Comparison of ENCODE assay signal across 9 mouse cellular contexts in the genomic region with DNA sequence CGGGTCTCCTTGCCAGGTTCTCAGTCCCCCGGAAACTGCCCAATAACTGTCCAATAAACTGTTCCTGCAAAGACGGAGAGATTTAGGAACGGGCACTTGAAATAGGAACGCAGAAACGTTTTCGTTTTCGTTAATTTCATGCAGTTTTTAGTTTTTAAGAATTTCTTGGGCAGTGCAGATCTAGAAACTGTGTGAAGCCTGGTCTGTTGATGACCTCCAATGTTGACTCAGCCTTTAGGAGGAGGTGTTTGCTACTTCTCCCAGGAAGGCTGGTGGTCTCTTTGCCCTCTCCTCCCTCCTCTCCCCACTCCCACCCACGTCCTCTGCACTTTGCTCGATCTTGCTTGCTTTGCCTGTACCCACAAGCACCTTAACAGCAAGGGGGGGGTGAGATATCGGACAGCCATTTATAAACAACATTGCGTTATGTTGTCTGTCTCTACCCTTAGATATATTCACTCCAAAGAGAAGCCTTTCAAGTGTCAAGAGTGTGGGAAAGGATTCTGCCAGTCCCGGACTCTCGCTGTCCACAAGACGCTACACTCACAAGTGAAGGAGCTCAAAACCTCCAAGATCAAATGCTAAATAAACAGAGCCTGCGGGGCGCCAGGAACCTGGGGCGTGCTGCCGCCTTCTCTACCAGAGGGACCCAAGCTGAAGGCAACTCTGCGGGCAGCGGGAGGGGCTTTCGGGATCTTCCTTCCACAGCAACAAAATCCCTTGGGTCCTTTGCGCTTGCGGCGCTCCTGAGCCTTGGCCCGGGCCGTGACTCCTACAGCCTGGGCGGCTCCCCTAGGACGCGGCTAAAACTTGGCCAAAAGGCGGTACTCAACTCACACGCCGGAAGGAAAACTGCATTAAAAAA. TPM values are rescaled to one million over a fixed set of nuclear protein-coding genes. Genes with fewer than 3 reads are reported as not detected.
DNase-seq lines count a peak whose midpoint lies in the region; ATAC-seq lines count a peak whose summit lies in the region.
"Had no signal": no experiment of that assay in that cellular context is flagged by ENCODE, and none has a peak within 500 bp of the region (broad histone marks: within the 10 kb centered on the region; RNA-seq: fewer than 3 reads in every experiment).

No protein-coding gene starts in this region.

- peaks cover 34% of the 10 kb centered on the region for H3K4me1 ChIP-seq in kidney, embryonic 16.5 days (ENCODE audit: insufficient read depth, low read length)
- H3K4me1 ChIP-seq in embryonic facial prominence, embryonic 10.5 days = peaks cover 52% of the 10 kb centered on the region
- peaks cover 16% of the 10 kb centered on the region; the same call in 1 of the 2 replicates for H3K4me1 ChIP-seq in midbrain, embryonic 16.5 days (ENCODE audit: control insufficient read depth, insufficient read depth, low read length)

- intact Hi-C loops in heart, postnatal 10 days (cut with DNase I) = loop anchor here (10.0 kb wide), 1 partner anchor 225 kb away; no protein-coding TSS in a partner anchor

- H3K27ac ChIP-seq in kidney, embryonic 16.5 days (ENCODE audit: low read length) = no peak overlapping the region
- H3K27ac ChIP-seq in embryonic facial prominence, embryonic 10.5 days (replicated peaks) = no peak overlapping the region
- no peak overlapping the region for H3K27ac ChIP-seq in midbrain, embryonic 16.5 days (ENCODE audit: low read length)

- no peak for ATAC-seq in kidney, embryonic 16.5 days (ENCODE audit: low FRiP score, low TSS enrichment)
- no peak for ATAC-seq in midbrain, embryonic 16.5 days

- peak overlapping the region; percentile 35 for H3K4me3 ChIP-seq in kidney, embryonic 16.5 days (ENCODE audit: low read length)
- peak overlapping the region; percentile 46 for H3K4me3 ChIP-seq in embryonic facial prominence, embryonic 10.5 days
- no peak overlapping the region for H3K4me3 ChIP-seq in midbrain, embryonic 16.5 days (ENCODE audit: low read depth, low read length)

- peak overlapping the region; percentile 45 for H3K4me2 ChIP-seq in kidney, embryonic 16.5 days (replicated peaks; ENCODE audit: low read depth, low read length)
- H3K4me2 ChIP-seq in midbrain, embryonic 16.5 days (ENCODE audit: low read length) = peak overlapping the region; percentile 10; the same call in 1 of the 2 replicates

- WGBS in kidney, embryonic 16.5 days = 5% methylated on average over 33 of the region's 33 CpGs
- under 1% methylated on average over 33 of the region's 33 CpGs for WGBS in embryonic facial prominence, embryonic 10.5 days
- WGBS in midbrain, embryonic 16.5 days = under 1% methylated on average over 33 of the region's 33 CpGs

- no peak overlapping the region; the same call in 1 of the 2 replicates for H3K9ac ChIP-seq in kidney, embryonic 16.5 days (replicated peaks; ENCODE audit: low read length)
- H3K9ac ChIP-seq in midbrain, embryonic 16.5 days (ENCODE audit: low read depth, low read length) = no peak overlapping the region

- no peaks in the 10 kb centered on the region for H3K36me3 ChIP-seq in kidney, embryonic 16.5 days (ENCODE audit: insufficient read depth, low read length)
- H3K36me3 ChIP-seq in embryonic facial prominence, embryonic 10.5 days (replicated peaks) = no peaks in the 10 kb centered on the region
- no peaks in the 10 kb centered on the region for H3K36me3 ChIP-seq in midbrain, embryonic 16.5 days (ENCODE audit: control insufficient read depth, insufficient read depth, low read length)

- no peaks in the 10 kb centered on the region for H3K9me3 ChIP-seq in kidney, embryonic 16.5 days (ENCODE audit: low read length)
- no peaks in the 10 kb centered on the region for H3K9me3 ChIP-seq in embryonic facial prominence, embryonic 10.5 days
- no peaks in the 10 kb centered on the region for H3K9me3 ChIP-seq in midbrain, embryonic 16.5 days (replicated peaks; ENCODE audit: control insufficient read depth, low read length, poor library complexity, severe bottlenecking)

- H3K27me3 ChIP-seq in kidney, embryonic 16.5 days (ENCODE audit: insufficient read depth, low read length) = peaks cover 72% of the 10 kb centered on the region
- peaks cover 95% of the 10 kb centered on the region for H3K27me3 ChIP-seq in embryonic facial prominence, embryonic 10.5 days (replicated peaks; ENCODE audit: low read depth, poor library complexity, severe bottlenecking)
- peaks cover 58% of the 10 kb centered on the region for H3K27me3 ChIP-seq in midbrain, embryonic 16.5 days (ENCODE audit: control insufficient read depth, insufficient read depth, low read depth, low read length)

- DNase-seq in kidney, adult 11 months = no peak
- peak; percentile 63 for DNase-seq in embryonic facial prominence, embryonic 10.5 days (ENCODE audit: low spot score)
- DNase-seq in heart, postnatal 10 days = peak; percentile 38 to 49
- DNase-seq in right cerebral cortex, postnatal 14 days = no peak
- DNase-seq in spleen, postnatal 10 days (ENCODE audit: low spot score in 2 of 2) = no peak
- no peak for DNase-seq in spleen, postnatal 36 days (ENCODE audit: low spot score in 2 of 2)

RNA-seq across cellular contexts. Expression of gene Osr1, which starts 10.4 kb away (rescaled TPM):
- 20.3 and 30.8 TPM in 2 replicates for polyA plus RNA-seq in kidney, embryonic 16.5 days (2015; fragmentation: Nextera tagmentation; extraction: Ambion mirVana)
- 13.8 and 23.6 TPM in 2 replicates for polyA plus RNA-seq in embryonic facial prominence, embryonic 10.5 days (2016; fragmentation: Nextera tagmentation; extraction: Ambion mirVana)
- total RNA-seq in heart, postnatal 10 days (2021) = 10 to 100 TPM in 1 of 2 experiments, 1 to 10 TPM in 1; 8.9 to 11.3 TPM
- polyA plus RNA-seq in midbrain, embryonic 16.5 days (2015; fragmentation: Nextera tagmentation; extraction: Ambion mirVana) = 5.8 and 7.8 TPM in 2 replicates
- total RNA-seq: neutrophil, adult 5-6 weeks had no signal

Comparison
In these comparisons a context has a peak if more than half of its experiments do, and no peak if none do; other contexts are left out.
1. DNase-seq: peak in embryonic facial prominence, embryonic 10.5 days (single experiment) and heart, postnatal 10 days (2 of 2); none in kidney, adult 11 months (single experiment), right cerebral cortex, postnatal 14 days (single experiment), spleen, postnatal 10 days (0 of 2) and spleen, postnatal 36 days (0 of 2).